Mouse (Mus musculus) erythroblast, embryonic 14.5 days (primary cell): ENCODE data around the gene Aunip.

Experiments used
- GATA1 ChIP-seq: IDR thresholded peaks from 2 replicates; pipeline ENCODE4 v1.6.1; 2012; ENCODE audit warnings: low read length, inconsistent platforms, mixed read lengths
- TAL1 ChIP-seq: IDR thresholded peaks from 3 replicates; pipeline ENCODE4 v1.6.1; 2012; ENCODE audit warnings: low read length, inconsistent platforms, mixed read lengths

- no peak for TF ChIP-seq GATA1
- TF ChIP-seq TAL1: no peak
Observed at GRCm38 (mm10) chr4:134562014-134562413, 51.2 kb downstream of the Aunip start.
